Mouse (Mus musculus): ENCODE results near the gene Cct3.

GRCm38 (mm10) chr3:88331282-88331681 lies 34.4 kb downstream of the Cct3 start:
- no peak for TF ChIP-seq POLR2A (IDR thresholded peaks at IDR 0.05; ENCODE audit: insufficient read depth, low read depth, low read length)
- TF ChIP-seq CTCF (IDR thresholded peaks at IDR 0.05): peak; percentile 83
- no peak for TF ChIP-seq EP300 (IDR thresholded peaks at IDR 0.05; ENCODE audit: insufficient read depth, low read depth, low read length)
